Mouse (Mus musculus) stomach, embryonic 14.5 days (tissue): ENCODE data around the gene Kyat3. TPM values are rescaled to one million over a fixed set of nuclear protein-coding genes. Genes with fewer than 3 reads are reported as not detected.

ENCODE experiments used
- ATAC-seq: fragments of 200-750 bp; cut with Nextera tagmentation; 2 replicates; pipeline ENCODE4 v1.8.0; 2017; ENCODE audit warnings: low read depth, moderate TSS enrichment; ENCODE audit not compliant: insufficient number of reproducible peaks, insufficient read depth, low FRiP score
- H3K27ac ChIP-seq: fragments of 300-500 bp; sonication (generic); 2 replicates; pipeline ENCODE4 v1.5.1; 2014; ENCODE audit warnings: mild to moderate bottlenecking, low read length, moderate library complexity, mixed read lengths
- H3K27me3 ChIP-seq: fragments of 300-500 bp; sonication (generic); 2 replicates; pipeline ENCODE4 v1.6.1; 2014; ENCODE audit warnings: low read length, control low read depth, mixed read lengths; ENCODE audit not compliant: control insufficient read depth, insufficient read depth
- H3K36me3 ChIP-seq: fragments of 300-500 bp; sonication (generic); 2 replicates; pipeline ENCODE4 v1.6.1; 2014; ENCODE audit warnings: mild to moderate bottlenecking, control low read depth, low read length, moderate library complexity, mixed read lengths; ENCODE audit not compliant: control insufficient read depth, insufficient read depth
- H3K4me1 ChIP-seq: fragments of 300-500 bp; sonication (generic); 2 replicates; pipeline ENCODE4 v1.6.1; 2014; ENCODE audit warnings: low read length, control low read depth, mixed read lengths; ENCODE audit not compliant: control insufficient read depth, insufficient read depth
- H3K4me2 ChIP-seq: fragments of 300-500 bp; sonication (generic); replicated peaks from 2 replicates; pipeline ENCODE4 v1.6.1; 2014; ENCODE audit warnings: low read depth, low read length, control low read depth
- H3K4me3 ChIP-seq: fragments of 300-500 bp; sonication (generic); 2 replicates; pipeline ENCODE4 v1.5.1; 2014; ENCODE audit warnings: low read depth, low read length, control low read depth
- H3K9ac ChIP-seq: fragments of 300-500 bp; sonication (generic); replicated peaks from 2 replicates; pipeline ENCODE4 v1.6.1; 2014; ENCODE audit warnings: low read depth, mild to moderate bottlenecking, control low read depth, low read length, moderate library complexity, mixed read lengths
- H3K9me3 ChIP-seq: fragments of 300-500 bp; sonication (generic); 2 replicates; pipeline ENCODE4 v1.6.1; 2016; ENCODE audit warnings: low read depth, low read length, control low read depth; ENCODE audit not compliant: control insufficient read depth
- WGBS: fragments of 180-500 bp; shearing (Covaris S2); extraction: QIAGEN DNeasy Blood & Tissue Kit; methylation state at CpG from one replicate; pipeline ENCODE4 v1.1.7; 2014; 5-methylcytosine and 5-hydroxymethylcytosine counted together
- polyA plus RNA-seq: library from polyadenylated mRNA; unstranded; fragments of >200 nt; fragmentation: Nextera tagmentation; extraction: Ambion mirVana; gene quantifications from 2 replicates; pipeline ENCODE4 v1.2.1, GENCODE M21; 2014

Gene Kyat3
- polyA plus RNA-seq, 1 experiment from 2014 or later, result 17.4 TPM

GRCm38 (mm10) chr3:142795587-142795986 is 94.7 kb downstream of the Kyat3 start:
- Histone ChIP-seq H3K36me3 (peaks cover 46% of the 10 kb centered on the region), H3K4me1 (no peaks in the 10 kb centered on the region), H3K4me3 (no peak overlapping the region), H3K9me3 (no peaks in the 10 kb centered on the region), H3K27me3 (no peaks in the 10 kb centered on the region), H3K4me2 (no peak overlapping the region), H3K9ac (no peak overlapping the region), H3K27ac (no peak overlapping the region)
- 86% methylated on average over 3 of the region's 3 CpGs for WGBS
- no peak for ATAC-seq

Other genes starting within 250 kb of the Kyat3 start
- gene Gbp5, start 207.1 kb upstream of the Kyat3 start, polyA plus RNA-seq, result 0.07 TPM in 1 of 2 replicates, not detected in the other
- gene Gbp7, start 170.7 kb upstream of the Kyat3 start, polyA plus RNA-seq, result 3.8 and 3.9 TPM in 2 replicates
- 1.2 and 1.7 TPM in 2 replicates for gene Gbp3, start 141.0 kb upstream of the Kyat3 start, polyA plus RNA-seq
- gene Gbp2b, start 106.2 kb upstream of the Kyat3 start, polyA plus RNA-seq, result not detected in 2 replicates
- gene Gbp2, start 80.4 kb upstream of the Kyat3 start, polyA plus RNA-seq, result 3.3 and 3.7 TPM in 2 replicates
- 78.5 and 78.8 TPM in 2 replicates for gene Gtf2b, start 64.0 kb downstream of the Kyat3 start, polyA plus RNA-seq
- 57.1 and 57.7 TPM in 2 replicates for gene Pkn2, start 181.0 kb downstream of the Kyat3 start, polyA plus RNA-seq